Mouse (Mus musculus) limb, embryonic 10.5 days (tissue): ENCODE measurements around the gene Asb18. TPM values are rescaled to one million over a fixed set of nuclear protein-coding genes. Genes with fewer than 3 reads are reported as not detected.

Experiments
- DNase-seq: peaks from one replicate; pipeline ENCODE4 v3.0.0-alpha.2; 2017; ENCODE audit warnings: low spot score
- H3K27ac ChIP-seq: fragments of 300-500 bp; sonication (generic); 2 replicates; pipeline ENCODE4 v1.5.1; 2016; ENCODE audit warnings: mild to moderate bottlenecking
- H3K27me3 ChIP-seq: fragments of 300-500 bp; sonication (generic); 2 replicates; pipeline ENCODE4 v1.6.1; 2016; ENCODE audit warnings: low read depth, mild to moderate bottlenecking; ENCODE audit not compliant: poor library complexity, severe bottlenecking
- H3K36me3 ChIP-seq: fragments of 300-500 bp; sonication (generic); 2 replicates; pipeline ENCODE4 v1.6.1; 2016; ENCODE audit warnings: mild to moderate bottlenecking, moderate library complexity
- H3K4me1 ChIP-seq: fragments of 300-500 bp; sonication (generic); 2 replicates; pipeline ENCODE4 v1.6.1; 2016
- H3K4me3 ChIP-seq: fragments of 300-500 bp; sonication (generic); 2 replicates; pipeline ENCODE4 v1.5.1; 2016; ENCODE audit warnings: mild to moderate bottlenecking, moderate library complexity
- H3K9me3 ChIP-seq: fragments of 300-500 bp; sonication (generic); replicated peaks from 2 replicates; pipeline ENCODE4 v1.6.1; 2016; ENCODE audit warnings: mild to moderate bottlenecking
- WGBS: fragments of 180-500 bp; shearing (Covaris S2); methylation state at CpG from one replicate; pipeline ENCODE4 v1.1.7; 2016; 5-methylcytosine and 5-hydroxymethylcytosine counted together
- polyA plus RNA-seq: library from polyadenylated mRNA; unstranded; fragments of >200 nt; fragmentation: Nextera tagmentation; extraction: Ambion mirVana; gene quantifications from 2 replicates; pipeline ENCODE4 v1.2.1, GENCODE M21; 2016

Gene Asb18
- polyA plus RNA-seq, 1 experiment from 2014 or later = not detected

DNA sequence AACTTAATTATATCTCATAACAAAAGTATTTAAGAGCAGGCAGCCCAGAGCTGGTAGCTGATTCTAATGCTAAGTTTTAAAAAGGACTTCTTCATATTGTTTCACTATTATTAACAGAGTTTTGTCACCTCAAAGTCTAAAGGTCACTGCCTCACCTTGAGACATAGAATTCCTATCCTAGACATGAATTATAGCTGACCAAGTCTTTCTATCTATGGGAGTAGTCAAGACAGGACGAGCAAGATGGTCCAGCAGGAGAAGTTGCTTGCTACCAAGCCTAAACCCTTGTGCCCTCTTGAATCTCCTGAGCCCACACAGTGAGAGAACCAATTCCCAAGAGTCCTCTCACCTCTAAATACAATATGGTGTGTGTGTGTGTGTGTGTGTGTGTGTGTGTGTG, 111.8 kb downstream of the Asb18 start:
- DNase-seq = no peak
- 84% methylated on average over 1 of the region's 1 CpGs for WGBS
- no peak overlapping the region for H3K27ac ChIP-seq
- H3K4me1 ChIP-seq = peaks cover 26% of the 10 kb centered on the region
- no peak overlapping the region for H3K4me3 ChIP-seq
- no peaks in the 10 kb centered on the region for H3K36me3 ChIP-seq
- H3K9me3 ChIP-seq = no peaks in the 10 kb centered on the region; the same call in 1 of the 2 replicates
- peaks cover 5% of the 10 kb centered on the region; the same call in 1 of the 2 replicates for H3K27me3 ChIP-seq

DNA sequence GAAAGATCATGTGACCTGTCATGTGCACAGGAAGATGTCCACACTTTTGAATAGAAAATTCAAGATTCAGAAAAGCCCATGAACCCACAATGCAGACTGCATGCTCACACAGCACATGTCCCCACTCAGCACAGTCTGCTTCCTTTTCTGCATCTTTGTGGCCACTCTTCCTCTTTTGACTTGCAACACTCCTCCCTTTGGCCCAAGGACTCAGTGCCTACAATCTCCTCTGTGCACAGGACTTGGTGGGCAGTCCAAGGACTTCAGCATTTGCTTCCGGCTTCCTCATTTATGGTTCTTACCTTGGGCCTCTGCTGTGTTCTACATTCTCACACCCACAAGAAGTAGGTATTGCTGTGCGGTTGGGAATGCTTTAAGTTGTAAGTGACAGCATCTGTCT, 112.2 kb downstream of the Asb18 start:
- DNase-seq = no peak
- no peak overlapping the region for H3K27ac ChIP-seq
- WGBS = 92% methylated on average over 2 of the region's 2 CpGs
- no peaks in the 10 kb centered on the region for H3K36me3 ChIP-seq
- H3K27me3 ChIP-seq = peaks cover 7% of the 10 kb centered on the region; the same call in 1 of the 2 replicates
- no peak overlapping the region for H3K4me3 ChIP-seq
- no peaks in the 10 kb centered on the region; the same call in 1 of the 2 replicates for H3K9me3 ChIP-seq
- H3K4me1 ChIP-seq = peaks cover 26% of the 10 kb centered on the region

DNA sequence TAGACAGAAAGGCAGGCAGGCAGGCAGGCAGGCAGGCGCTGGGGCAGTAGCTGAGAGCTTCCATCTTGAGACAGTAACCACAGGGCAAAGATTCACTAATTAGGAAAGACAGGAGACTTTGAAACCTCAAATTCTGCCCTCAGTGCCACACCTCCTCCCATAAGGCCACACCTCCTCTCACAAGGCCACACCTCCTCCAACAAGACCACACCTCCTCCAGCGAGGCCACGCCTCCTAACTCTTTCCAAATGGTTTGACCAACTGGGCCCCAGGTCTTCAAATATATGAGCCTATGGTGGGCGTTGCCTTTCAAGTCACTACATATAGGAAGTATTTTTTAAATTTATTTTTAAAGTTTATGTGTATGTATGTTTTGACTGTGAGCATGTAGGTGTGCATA, 113.1 kb downstream of the Asb18 start:
- H3K4me3 ChIP-seq = no peak overlapping the region
- no peaks in the 10 kb centered on the region for H3K36me3 ChIP-seq
- no peaks in the 10 kb centered on the region; the same call in 1 of the 2 replicates for H3K9me3 ChIP-seq
- H3K27ac ChIP-seq = no peak overlapping the region
- DNase-seq = no peak
- peaks cover 13% of the 10 kb centered on the region for H3K27me3 ChIP-seq
- H3K4me1 ChIP-seq = peaks cover 26% of the 10 kb centered on the region
- 83% methylated on average over 4 of the region's 4 CpGs for WGBS

Other genes starting within 250 kb of the Asb18 start
- gene Gbx2, start 83.5 kb downstream of the Asb18 start, polyA plus RNA-seq = 5.3 and 9.5 TPM in 2 replicates
- not detected in 2 replicates for gene Iqca, start 138.7 kb upstream of the Asb18 start, polyA plus RNA-seq
- 12.9 and 16.5 TPM in 2 replicates for gene Ackr3, start 189.3 kb upstream of the Asb18 start, polyA plus RNA-seq